Mouse (Mus musculus): ENCODE data around the gene Clasp2.

The Clasp2 gene

DNA sequence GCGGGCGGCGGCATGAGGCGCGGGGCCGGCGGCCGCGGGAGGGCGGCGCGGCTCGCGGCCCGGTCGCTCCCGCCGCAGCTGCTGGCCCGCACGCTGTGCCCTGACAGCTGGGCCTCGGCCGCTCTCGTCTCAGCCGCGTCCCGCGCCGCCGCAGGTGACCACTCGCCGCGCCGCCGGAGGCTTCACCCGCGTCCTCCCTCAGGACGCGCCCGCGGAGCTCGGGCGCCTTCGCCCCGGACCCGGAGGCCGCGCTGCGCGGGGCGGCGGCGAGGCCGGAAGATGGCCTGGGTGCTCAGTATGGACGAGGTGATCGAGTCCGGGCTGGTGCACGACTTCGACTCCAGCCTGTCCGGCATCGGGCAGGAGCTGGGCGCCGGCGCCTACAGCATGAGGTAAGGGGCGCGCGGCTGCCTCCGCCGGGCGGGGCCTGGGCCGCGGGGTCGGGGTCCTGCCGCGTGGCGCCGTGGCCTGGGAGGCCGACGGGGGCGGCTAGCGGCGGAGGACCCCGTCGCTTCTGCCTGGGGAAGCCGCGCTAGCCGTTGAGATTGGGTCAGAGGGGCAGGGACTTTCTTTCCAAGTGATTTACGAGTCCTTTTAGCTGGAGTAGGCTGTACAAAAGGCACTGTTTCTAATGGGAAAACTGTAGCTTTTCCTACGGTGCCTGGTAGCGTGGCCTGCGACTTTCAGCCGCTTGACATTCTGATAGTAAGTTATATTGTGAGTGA is 190.3 kb downstream of the Clasp2 start:
- DNase-seq (ENCODE audit: low spot score) = no peak

DNA sequence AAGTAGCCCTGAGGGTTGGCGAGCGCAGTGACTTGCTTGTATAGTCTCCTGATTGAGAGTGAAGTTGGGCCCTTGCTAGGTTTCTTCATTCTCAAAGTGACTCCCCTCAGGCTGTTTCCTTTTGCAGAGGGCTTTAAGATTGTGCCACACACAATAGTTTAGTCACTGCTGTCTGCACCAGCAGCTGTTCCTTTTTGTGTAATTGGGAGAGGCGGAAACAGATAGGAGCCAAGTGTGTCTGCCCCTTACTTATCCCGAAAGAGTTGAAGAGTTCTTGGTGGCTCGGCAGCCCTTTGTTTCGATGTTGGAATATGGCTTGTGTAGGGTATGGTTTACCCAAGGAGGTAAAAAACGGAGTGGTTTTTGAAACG is 190.8 kb downstream of the Clasp2 start:
- no peak for DNase-seq (ENCODE audit: low spot score)

DNA sequence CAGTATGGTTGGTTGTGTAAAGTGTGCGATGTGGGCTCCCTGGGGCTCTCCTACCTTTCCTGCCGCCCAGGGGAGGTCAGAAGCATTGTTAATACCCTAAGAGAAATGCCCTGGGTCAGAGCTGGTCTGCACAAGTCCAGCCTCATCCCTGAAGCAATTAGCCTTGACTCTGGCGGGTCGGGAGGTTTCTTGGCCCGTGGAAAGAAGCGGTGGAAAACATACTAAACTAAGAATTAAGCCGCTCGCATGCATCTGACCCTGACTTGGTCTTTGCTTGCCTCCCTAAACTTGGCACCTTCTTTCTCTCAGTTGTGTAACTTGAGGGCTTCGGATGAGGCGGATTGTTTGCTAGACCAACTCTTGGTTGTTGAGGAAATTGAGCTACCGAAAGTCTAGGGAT is 191.2 kb downstream of the Clasp2 start:
- DNase-seq (ENCODE audit: low spot score) = no peak

DNA sequence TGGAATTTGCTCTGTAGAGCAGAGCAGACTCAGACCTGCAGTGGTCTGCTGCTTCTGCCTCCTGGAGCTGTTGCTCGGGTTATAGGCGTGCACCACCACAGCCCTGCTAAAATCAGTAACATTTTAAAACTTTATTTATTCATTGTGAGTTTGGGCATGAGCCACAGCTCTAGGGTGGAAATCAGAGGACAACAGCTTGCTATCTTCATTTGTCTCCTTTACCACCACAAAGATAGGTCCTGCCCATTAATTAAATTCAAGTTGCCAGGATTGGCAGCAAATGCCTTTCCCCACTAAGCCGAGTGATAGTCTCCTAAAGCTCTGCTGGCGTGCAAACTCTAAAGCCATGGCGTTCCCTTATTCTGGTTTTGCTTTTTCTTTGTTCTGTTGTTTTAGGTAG is 194.4 kb downstream of the Clasp2 start:
- no peak for DNase-seq (ENCODE audit: low spot score)

- DNase-seq (ENCODE audit: low spot score) = no peak
These were observed 198.0 kb downstream of the Clasp2 start for GRCm38 (mm10) chr9:113939063-113939850.

DNA sequence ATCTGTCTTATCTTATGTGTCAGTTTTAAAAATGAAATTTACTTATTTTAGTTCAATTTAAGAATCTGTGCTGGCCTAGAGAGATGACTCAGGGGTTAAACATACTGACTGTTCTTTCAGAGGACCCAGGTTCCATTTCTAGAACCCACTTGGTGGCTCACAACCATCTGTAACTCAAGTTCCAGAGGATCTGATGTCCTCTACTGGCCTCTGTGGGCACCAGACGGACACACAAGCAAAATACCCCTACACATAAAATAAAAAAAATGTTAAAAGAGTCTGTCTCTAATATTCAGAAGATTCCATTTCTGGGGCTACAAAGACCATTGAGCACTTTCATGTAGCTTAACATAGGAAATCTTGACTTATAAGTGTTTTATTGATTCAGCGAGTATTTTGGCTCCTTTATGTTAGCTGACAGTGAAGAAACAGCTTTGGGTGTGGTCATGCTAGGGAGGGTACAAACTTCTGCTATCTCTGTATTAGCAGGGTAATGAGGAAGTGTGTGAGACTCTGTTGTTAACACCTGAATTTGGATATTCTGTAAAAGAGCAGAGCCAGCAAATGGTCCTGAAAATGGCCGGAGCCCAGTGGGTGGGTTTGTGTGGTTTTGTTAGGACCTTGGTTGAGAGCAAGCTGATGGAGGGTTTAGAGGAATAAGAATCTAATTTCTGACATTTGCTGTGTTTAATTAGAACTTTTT is 200.0 kb downstream of the Clasp2 start:
- no peak for DNase-seq (ENCODE audit: low spot score)

- no peak for DNase-seq (ENCODE audit: low spot score)
These were observed 202.1 kb downstream of the Clasp2 start for GRCm38 (mm10) chr9:113943372-113943771.

DNA sequence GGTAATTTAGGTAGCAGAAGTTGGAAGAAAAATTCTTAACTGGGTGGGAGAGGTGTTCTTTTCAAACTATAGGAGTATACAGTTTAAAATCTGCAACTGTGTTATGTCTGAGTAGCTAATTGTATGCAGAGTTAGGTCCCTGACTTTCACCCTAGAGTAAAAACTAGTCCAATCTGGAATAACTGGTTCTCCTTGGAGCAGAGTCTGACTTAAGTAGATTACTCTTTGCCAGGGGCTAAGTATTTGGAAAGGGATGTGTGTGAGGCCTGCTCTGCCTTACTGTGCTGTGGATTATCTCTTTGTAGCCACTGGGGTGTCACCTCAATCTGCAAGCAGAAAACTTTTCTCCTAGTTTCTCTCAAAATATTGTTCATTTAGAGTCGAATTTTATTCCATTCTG is 205.9 kb downstream of the Clasp2 start:
- no peak for DNase-seq (ENCODE audit: low spot score)

- no peak for DNase-seq (ENCODE audit: low spot score)
These were observed 216.5 kb downstream of the Clasp2 start for GRCm38 (mm10) chr9:113957777-113958176.

DNA sequence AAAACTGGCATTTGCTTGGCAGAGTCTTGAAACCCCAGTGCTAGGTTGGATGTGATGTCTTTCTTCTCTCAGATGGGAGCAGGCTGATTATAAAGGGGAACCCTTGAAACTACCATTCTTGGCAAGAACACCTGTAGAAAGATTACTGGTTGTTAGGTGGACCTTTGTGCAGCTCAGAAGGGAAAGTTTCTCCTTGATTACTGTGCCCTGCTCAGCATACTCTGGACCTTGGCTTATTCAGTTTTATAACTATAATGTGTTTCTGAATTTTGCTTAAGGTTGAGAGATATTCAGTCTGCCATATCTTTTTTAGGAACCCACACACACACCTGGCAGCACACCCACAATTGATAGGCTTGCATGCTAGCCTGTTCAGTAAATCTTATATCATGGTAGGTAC is 222.4 kb downstream of the Clasp2 start:
- DNase-seq (ENCODE audit: low spot score) = no peak

- DNase-seq (ENCODE audit: low spot score) = no peak
These were observed 223.1 kb downstream of the Clasp2 start for GRCm38 (mm10) chr9:113964415-113964814.

- DNase-seq (ENCODE audit: low spot score) = no peak
These were observed 225.6 kb downstream of the Clasp2 start for GRCm38 (mm10) chr9:113966838-113967237.

DNA sequence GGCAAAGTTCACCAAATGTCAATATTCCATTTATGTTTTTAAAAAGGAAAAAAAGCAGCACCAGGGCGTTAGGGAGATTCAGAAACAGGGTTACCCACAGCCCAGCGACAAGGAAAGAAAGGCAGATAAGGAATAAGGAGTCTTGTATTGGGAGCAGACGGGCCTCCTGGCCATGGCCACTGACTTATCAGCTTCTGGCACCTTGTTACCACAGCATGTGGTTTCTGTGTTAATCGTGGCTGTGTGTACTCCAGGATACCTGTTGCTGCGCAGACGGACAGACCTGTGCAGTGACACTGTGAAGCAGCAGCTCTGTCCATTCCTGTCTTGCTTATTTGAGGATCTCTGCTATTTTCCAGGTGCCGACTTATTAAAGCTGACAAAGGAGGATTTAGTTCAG is 227.7 kb downstream of the Clasp2 start:
- no peak for DNase-seq (ENCODE audit: low spot score)
